Mouse (Mus musculus) embryo, embryonic 9.5 days (tissue): Measurements from ENCODE around the gene Cobl.

Source experiments
- DNase-seq: peaks from one replicate; pipeline ENCODE4 v3.0.0-alpha.2; 2017; ENCODE audit errors: extremely low spot score

Gene Cobl

DNA sequence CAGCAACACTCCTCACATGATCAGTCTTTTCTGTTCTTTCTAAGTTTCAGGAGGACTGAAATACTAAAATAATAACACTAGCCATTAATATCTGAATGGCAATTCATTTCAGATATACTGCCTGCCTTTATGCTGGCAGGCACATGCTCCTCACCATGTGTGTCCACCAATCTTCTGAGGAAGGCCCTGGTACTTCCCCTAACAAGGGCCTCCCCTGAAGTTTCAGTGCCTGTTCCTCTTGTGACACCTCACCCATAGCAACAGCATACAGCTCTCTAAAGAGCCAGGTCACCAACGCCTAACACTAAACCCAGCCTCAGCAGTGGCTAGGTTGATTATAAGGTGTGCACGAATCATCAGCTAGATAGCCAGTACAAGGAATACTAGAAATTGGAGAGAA lies 20.5 kb downstream of the Cobl start:
- DNase-seq, result no peak

DNA sequence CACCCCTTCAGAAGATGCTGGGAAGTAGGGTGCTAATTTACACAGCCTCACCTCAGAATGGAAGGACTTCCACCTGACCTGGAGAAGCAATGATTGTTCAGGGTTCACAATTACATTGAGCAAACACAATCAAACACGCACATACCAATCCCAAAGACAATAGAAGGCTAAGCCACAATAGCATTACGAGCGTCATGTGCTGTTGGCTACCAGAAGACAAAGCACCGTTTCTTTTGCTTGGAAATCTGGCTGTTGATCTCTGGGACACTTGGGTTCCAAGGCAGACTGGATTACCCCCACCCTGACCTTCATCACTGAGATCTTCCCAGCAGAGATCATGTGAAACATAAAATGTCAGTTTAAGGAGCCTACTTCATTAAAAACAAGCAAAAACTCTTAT lies 21.1 kb downstream of the Cobl start:
- no peak for DNase-seq

DNA sequence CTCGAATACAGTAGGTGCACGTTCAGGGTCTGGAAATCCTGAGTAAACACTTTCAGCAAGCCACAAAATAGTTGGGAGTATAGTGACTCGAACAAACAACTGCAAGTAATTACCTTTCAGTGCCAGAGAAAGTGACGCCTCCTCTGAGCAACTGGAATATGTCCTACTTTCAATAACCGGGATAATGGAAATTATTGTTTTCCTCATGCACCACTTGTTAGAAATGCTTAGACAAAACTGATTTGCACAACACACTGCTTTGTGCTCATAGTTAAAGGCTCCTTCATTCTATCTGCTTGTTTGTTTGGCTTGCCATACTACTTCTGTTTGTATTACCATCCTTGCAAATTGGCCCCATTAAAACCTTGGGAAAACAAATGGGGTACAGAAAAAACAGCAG lies 21.6 kb downstream of the Cobl start:
- DNase-seq, result no peak

DNA sequence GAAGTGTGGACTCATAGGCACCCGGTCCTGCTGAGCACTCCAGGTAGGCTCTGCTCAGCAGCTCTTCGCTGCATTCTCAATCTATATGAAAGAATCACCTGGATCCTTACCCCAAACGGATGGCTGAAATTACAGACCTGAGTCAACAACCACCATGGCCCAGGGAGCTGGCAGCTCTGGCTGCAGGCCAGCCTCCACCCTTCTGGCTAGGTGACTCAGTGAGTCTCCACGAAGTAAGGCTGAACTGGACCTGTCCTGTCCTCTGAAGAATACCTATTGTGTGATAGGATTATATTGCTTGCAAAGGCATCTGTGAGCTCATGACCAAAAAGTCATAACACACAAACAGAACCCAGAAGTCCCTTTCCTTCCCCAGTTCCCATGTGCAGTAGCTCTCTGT lies 22.5 kb downstream of the Cobl start:
- no peak for DNase-seq

DNA sequence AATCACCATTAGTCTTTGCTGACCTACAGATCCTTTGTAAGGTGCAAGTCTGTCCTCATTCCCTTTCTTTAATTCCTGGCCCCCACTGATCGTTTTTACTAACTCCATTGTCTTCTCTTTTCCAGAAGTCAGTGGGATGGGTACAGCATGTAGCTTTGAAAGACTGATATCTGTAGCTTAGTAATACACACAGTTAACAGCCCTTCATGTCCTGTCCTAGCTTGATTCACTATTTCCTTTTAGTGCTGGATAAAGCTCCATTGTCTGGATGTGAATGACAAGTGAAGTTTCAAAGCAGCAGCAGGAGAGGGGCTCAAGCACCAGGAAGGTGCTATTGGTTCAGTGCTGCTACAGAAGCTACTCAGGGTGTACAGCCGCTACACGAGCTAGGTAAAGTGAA lies 28.9 kb downstream of the Cobl start:
- no peak for DNase-seq

DNA sequence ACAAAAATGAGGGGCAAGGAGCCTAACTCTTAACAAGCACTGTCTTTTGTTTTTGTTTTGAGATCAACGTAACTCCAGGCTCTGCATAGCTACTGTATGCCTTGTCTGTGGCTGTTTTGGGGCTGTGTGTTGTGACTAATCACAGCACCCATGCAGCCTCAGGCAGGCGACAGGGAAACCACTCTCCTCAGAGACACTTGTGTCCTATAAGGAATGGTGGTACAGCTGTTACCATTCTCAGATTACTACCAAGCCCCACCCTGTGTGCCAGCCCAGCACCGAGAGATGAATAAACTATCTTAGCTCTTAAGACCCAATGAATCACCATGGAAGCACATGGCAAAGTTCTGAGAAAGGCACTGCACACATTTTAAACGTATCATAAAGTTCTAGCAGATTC lies 29.7 kb downstream of the Cobl start:
- DNase-seq, result no peak

DNA sequence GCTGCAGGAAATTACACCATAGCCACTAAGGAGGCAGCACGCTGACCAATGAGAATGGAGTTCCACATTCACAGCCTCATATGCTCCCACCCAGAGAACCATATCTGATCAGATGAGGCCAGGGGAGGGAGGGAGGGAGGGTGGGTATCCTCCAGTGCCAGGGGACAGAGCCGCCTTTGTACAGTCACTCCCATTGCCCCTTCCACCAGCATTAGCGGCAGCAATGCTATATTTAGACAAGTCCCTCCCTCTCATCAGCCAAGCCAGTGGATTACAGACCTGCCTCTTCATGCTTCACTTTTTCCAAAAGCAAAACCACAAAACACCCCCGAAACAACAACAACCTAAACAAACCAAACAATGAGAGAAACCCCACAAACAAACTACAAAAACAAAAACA lies 30.2 kb downstream of the Cobl start:
- no peak for DNase-seq

DNA sequence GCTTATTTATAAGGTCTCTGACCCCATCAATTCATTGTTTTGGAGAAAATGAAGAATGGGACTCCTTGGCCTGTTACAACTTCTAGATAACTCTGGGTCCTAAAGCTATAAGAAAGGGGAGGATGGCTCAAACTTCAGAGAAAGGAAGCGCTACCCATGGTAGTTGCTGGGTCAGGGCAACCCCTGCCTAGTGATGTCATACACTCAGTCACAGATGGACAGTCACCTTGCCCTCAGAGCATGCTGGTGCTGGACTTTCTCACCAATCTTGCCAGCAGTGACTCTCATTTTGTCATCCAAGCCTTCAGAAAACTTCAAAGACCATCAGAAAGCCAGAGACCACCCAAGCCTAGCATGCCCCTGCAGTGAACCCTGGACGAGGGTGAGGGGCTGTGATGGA lies 32.8 kb downstream of the Cobl start:
- DNase-seq, result no peak

DNA sequence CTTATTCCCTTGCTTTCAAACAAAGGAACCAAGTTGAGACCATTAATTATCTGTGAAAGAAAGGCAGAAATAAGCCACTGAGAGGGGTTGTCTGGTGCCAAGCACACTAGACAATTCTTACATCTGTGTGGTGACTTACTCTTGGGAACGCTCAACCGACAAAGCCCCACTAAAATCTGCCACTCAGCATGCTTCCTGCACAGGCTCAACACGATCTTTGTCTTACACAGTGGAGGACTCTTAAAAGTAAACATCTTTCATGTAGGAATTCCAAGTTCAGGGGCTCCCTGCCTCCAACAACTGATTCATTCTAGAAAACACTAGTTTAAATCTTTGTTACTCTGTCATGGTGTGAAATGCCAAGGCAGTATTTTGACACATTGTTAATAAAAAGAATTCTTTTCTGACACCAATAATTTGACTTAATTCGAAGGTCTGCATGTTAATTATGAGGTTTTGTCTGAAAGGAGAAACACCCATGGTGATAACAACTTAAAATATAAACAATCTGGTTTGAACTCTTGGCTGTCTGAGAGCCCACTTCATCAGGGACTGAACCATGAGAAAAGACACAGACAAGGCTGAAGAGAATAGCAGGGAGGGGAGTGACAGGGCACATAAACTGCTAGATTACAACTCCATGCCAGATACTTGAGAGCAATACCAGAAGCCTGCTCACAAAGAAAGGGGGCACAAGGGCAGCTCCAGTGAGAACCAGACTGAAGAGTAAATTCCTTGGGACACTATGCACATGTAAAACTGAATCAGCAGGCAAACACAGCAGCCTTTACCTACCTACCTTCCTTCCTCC lies 34.3 kb downstream of the Cobl start:
- DNase-seq, result no peak

DNA sequence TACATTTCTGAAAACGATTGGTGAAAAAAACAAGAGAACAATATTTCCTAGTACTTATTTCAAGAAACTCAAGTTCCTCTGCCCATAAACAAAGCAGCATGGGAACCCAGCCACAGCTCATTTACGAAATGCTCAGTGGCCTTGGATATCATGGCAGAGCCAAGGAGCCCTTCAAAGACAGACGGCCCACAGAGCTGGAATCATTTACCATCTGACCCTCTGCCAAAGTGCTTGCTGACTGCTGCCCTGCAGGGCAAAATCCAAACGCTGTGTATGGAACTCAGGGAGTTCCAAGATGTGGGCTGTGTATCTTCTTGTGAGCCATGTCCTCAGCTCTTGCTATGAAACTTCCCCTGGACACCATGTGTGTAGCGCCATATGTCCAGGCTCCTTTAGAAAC lies 38.0 kb downstream of the Cobl start:
- no peak for DNase-seq

DNA sequence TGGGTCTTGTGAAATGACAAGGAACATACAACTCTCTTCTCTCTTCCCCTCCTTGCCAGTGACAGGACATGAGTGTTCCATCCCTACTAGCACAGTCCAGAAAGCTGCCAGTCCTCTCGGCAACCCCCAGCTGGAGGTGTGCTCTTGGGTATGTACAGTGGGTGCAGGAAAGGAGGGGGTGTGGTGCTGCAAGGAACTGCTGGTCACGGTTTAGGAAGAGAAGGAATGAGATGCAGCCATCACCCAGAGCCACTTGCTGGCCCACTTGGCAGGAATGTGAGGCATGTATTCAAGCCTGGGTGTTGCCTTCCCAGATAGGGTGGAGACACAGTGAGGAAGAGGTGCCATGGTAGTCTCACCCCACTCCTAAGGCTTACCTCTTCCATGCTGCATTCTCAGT lies 40.6 kb downstream of the Cobl start:
- DNase-seq, result no peak

DNA sequence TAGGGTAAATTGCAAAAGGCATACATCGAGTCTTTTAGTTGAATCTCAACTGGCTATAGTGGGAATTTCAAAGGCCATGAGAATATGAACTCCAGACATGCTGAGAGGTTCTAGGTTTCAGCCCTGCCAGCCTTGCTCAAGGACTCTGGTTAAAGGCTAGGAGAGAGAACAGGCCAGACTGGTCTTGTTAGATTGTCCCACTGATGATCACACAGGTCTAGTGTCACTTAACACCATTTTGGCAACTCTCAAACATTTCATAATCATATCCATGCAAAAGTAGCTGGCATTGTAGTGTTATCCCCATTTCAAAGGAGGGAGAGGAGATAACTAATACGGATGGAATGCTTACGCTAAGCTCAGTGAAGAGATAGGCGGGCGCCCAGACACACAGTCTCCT lies 43.6 kb downstream of the Cobl start:
- DNase-seq, result no peak

DNA sequence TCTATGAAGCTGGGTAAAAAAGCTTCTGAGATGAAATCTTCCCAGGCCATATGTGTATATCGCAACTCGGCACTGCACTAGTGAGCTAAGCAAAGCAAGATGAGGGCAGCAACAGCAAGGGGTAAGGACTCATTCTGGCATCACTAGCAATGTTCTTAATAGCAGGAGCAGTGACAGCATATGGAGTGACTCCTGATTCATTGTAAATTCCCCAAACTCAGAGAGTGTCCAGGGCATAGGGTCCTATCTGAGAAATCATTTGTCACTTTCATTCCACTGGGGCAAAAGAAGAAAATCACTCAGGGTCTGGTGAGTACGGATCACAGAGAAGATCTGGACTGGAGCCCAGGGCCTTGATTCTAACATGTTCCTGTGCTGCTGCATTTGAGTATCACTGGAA lies 44.6 kb downstream of the Cobl start:
- DNase-seq, result no peak

DNA sequence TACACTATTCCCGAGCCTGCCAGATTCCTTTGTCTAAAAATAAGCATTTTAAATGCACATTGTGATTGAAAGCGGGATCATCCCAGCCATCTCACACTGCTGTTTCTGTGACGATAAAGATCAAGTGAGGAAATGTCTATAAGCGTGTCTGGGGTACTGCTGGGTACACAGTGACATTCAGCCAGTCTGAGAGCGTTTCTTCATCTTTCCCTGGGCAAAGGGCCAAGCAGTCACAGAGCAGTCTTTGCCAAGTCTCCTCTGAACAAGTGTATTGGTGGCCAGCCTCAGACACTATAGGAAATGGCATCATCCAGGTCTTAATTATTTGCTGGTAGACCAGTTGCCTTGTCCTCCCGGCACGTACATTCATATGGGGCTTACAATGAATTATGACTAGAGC lies 47.9 kb downstream of the Cobl start:
- no peak for DNase-seq

DNA sequence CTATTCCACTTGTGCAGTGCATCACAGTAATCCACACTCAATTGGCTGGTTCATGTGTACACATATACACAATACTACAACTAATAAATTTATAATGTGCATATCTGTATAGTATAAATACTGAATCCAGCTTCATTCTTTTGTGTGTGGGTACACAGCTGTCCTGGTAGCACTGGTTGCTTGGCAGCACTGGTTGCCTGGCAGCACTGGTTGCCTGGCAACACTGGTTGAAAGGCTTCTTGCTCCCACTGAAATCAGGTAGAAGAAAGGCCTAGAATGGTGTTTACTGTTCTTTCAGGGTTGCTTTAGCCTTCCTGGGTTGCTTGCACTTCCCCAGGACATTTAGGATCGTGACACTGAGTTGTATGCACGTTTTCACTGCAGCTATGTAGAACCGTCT lies 49.4 kb downstream of the Cobl start:
- DNase-seq, result peak; percentile 58

DNA sequence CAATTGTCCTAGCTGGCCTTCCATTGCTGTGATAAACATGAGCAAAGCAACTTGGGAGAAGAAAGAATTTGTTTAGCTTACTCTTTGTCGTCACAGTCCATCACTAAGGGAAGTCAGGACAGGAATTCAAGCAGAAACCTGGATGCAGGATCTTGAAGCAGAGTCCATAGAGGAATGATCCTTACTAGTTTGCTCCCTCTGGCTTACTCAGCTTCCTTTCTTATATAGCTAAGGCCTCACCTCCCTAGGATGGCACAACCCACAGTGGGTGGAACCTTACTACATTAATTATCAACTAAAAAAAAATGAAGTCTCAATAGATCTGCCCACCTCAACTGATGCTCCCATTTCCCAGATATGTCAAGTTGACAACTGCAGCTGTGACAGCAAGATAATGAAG lies 52.8 kb downstream of the Cobl start:
- DNase-seq, result no peak

DNA sequence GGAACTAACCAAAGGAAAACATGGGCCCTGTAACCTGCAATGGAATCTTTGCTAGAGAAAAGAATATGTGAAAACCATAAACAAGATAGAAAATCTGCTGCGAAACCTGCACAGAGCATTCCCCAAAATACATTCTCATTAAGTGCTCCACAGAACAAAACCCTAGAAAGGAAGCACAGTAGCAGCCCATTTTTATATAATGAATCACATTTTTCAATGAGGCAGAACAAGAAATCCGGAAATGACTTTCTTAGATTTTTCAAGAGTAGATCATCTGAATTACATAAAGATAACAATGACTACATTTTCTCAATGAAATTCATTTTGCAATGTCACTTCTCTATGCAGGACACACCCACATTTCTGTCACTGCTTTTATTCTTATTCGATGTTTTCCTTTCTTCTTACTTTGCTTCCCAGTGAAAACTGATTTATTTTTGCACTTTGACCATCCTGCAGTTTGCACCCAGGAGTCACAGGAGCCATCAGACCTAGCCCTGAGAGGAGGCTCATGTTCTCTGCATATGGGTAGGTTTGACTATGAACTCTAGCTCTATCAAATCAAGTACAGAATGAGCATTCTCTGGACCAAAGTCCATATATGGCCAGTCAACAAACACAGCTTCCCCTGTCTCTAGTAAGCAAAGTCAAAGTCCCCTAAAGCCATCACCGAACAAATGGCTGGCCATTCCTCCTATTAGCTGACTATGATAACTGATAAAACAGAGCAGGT lies 53.5 kb downstream of the Cobl start:
- DNase-seq, result no peak

DNA sequence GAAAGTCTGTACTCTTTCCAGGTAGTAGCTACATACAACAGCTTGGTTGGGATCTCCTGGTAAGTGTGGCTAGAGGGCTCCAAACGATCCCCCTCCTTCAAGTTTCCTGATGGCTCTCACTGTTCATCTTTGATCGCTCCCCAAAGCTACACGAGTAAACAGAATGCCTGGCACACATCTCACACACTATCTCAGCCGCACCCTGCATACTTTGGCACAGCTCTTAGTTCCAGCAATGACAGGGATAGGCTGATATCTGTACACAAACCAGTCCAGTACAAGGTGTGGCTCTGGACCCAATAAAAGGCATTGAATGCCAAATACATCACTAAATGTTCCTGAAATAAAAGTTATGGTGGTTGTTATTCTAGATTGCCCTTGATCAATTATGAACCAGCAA lies 55.3 kb downstream of the Cobl start:
- DNase-seq, result no peak

DNA sequence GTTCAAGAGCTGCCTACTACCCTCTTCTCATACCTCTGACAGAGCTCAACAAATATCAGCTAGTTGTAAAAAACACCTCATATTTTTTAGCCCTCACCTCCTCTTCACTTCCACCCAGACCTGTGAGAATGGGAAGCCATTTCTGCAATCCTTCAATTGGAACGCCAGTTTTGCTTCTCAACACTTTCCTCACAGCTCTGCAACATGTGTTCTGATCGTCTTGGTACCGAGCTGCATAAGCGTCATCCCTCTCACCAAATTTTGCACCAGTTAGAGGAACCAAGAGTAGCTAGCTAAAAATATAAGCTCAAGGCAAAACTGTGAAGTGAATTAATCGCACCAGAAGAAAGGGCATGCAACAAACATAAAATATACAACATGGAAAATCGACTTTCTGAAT lies 56.9 kb downstream of the Cobl start:
- no peak for DNase-seq

DNA sequence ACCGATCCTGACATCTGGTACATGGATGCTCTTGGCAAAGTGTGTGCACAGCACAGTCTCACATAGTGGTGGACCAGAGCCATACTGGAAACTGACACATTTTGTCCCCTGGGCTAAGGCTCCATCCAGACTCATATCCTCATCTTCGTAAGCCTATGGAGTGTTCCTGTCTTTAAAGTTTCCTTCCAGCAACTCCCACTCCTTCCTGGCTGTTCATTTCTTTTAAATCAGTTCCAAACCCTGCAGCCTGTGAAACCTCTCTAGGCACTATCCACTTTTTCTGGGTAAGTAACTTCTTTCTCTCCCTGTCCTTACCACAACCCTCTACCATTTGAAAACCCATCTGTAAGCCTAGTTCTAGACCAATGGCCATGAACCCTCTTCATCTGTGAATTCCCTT lies 64.9 kb downstream of the Cobl start:
- DNase-seq, result no peak

DNA sequence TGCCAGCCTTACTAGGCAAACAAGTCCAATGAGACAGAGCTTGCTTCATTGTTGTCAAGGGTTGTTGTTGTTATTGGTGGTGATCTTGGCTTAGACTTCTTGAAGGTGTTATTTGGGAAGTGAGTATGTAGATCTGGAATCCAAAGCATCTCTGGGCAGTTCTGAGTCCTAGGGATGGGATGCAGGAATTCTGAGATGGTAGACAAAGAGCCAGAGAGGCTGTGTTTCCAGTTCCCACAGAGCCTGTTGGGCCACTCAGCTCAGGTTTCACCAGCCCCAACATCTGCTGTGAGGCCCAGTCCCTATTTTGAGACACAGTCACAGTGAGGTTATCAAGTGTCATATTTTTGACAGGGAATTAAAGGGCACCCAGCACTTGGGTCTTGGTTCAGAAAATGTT lies 68.6 kb downstream of the Cobl start:
- DNase-seq, result no peak

DNA sequence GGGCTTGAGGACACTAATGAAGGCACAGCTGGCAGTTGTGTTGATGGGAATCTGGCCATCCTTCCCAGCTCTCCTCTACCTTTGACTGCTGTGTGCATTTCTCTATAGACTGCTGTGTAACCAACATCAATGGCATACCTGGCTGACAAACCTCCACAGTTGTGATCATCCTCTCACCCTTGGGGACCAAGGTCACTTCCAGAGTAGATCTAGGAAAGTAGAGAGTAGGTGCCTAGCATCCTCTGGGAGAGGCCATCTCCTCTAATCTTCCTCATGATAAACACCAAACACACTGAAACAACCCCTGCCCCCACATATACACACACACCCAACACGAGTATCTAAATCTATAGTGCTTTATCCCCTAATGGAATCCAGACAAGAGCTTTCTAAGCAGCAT lies 70.1 kb downstream of the Cobl start:
- no peak for DNase-seq

DNA sequence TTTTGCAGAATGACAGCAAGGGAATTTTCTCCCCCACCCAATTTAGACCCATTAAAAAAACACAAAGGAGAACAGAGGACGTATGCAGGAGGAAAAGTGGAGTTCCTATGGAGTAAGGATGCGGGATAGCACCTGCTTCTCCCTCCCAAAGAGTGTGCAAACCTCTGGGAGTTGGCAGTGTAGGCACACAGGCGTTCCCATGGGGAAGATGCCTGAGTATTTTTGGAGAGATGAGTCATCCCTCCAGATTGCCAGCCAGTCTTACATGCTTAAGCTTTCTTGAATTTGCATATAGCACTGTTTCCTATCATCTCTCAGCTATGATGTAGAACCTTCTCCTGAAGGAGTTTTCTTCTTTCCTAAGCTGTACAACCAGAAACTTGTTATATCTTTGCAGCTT lies 70.6 kb downstream of the Cobl start:
- DNase-seq, result no peak

DNA sequence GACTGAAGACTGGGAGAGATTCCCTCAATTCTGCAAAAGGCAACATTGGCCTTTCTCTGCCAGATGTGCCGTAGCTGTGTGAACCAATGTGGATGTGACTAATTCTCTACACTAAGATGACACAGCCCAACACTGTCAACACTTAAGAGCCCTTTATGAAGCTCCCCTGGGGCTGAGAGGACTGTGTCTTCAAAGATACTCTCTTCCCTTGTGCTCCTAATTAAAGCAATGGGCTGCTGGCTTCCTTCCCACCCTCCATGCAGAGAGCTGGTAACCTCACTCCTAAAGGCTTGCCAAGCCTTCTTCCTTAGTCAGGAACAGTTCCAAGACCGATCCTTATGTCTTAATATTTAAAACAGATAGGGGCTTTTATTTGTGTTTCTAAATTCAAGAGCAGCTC lies 79.9 kb downstream of the Cobl start:
- DNase-seq, result no peak
